Mouse (Mus musculus): ENCODE data around the gene Gabrg3. TPM values are rescaled to one million over a fixed set of nuclear protein-coding genes. Genes with fewer than 3 reads are reported as not detected.

Gabrg3 gene
- polyA plus RNA-seq, 1 experiment from 2014 or later: 0.46 TPM

GRCm38 (mm10) chr7:56938020-56938419, 449.0 kb downstream of the Gabrg3 start:
- 73% methylated on average over 5 of the region's 5 CpGs for WGBS
- Histone ChIP-seq H3K9ac (ENCODE audit: low read depth, low read length) (no peak overlapping the region), H3K4me2 (replicated peaks; ENCODE audit: low read depth, low read length) (no peak overlapping the region), H3K27me3 (ENCODE audit: control insufficient read depth, insufficient read depth, low read length) (no peaks in the 10 kb centered on the region), H3K9me3 (ENCODE audit: control insufficient read depth, low read length) (no peaks in the 10 kb centered on the region), H3K4me1 (replicated peaks; ENCODE audit: control insufficient read depth, insufficient read depth, low read length) (no peaks in the 10 kb centered on the region), H3K27ac (ENCODE audit: low read depth, low read length) (no peak overlapping the region), H3K4me3 (ENCODE audit: low read depth, low read length) (no peak overlapping the region), H3K36me3 (ENCODE audit: control insufficient read depth, insufficient read depth, low read length) (no peaks in the 10 kb centered on the region)
- ATAC-seq (ENCODE audit: low FRiP score) (no peak), DNase-seq (ENCODE audit: low spot score) (peak; percentile 11)

- 48% methylated on average over 1 of the region's 1 CpGs for WGBS
- DNase-seq (ENCODE audit: low spot score) (peak; percentile 5), ATAC-seq (ENCODE audit: low FRiP score) (no peak)
- Histone ChIP-seq H3K4me1 (replicated peaks; ENCODE audit: control insufficient read depth, insufficient read depth, low read length) (no peaks in the 10 kb centered on the region), H3K36me3 (ENCODE audit: control insufficient read depth, insufficient read depth, low read length) (no peaks in the 10 kb centered on the region), H3K9ac (ENCODE audit: low read depth, low read length) (no peak overlapping the region), H3K27ac (ENCODE audit: low read depth, low read length) (no peak overlapping the region), H3K4me3 (ENCODE audit: low read depth, low read length) (no peak overlapping the region), H3K27me3 (ENCODE audit: control insufficient read depth, insufficient read depth, low read length) (no peaks in the 10 kb centered on the region), H3K4me2 (replicated peaks; ENCODE audit: low read depth, low read length) (no peak overlapping the region), H3K9me3 (ENCODE audit: control insufficient read depth, low read length) (no peaks in the 10 kb centered on the region)
Observed at GRCm38 (mm10) chr7:56919499-56919898, 467.5 kb downstream of the Gabrg3 start.

GRCm38 (mm10) chr7:56914862-56915261, 472.1 kb downstream of the Gabrg3 start:
- no peaks in the 10 kb centered on the region for H3K27me3 ChIP-seq (ENCODE audit: control insufficient read depth, insufficient read depth, low read length)
- WGBS: 74% methylated on average over 2 of the region's 2 CpGs
- H3K27ac ChIP-seq (ENCODE audit: low read depth, low read length): no peak overlapping the region
- H3K9me3 ChIP-seq (ENCODE audit: control insufficient read depth, low read length): no peaks in the 10 kb centered on the region
- DNase-seq (ENCODE audit: low spot score): peak; percentile 9
- H3K36me3 ChIP-seq (ENCODE audit: control insufficient read depth, insufficient read depth, low read length): no peaks in the 10 kb centered on the region
- H3K4me2 ChIP-seq (replicated peaks; ENCODE audit: low read depth, low read length): no peak overlapping the region
- no peak overlapping the region for H3K9ac ChIP-seq (ENCODE audit: low read depth, low read length)
- H3K4me3 ChIP-seq (ENCODE audit: low read depth, low read length): no peak overlapping the region
- peak; percentile 89 for ATAC-seq (ENCODE audit: low FRiP score)
- H3K4me1 ChIP-seq (replicated peaks; ENCODE audit: control insufficient read depth, insufficient read depth, low read length): no peaks in the 10 kb centered on the region

- DNase-seq (ENCODE audit: low spot score) (no peak), ATAC-seq (ENCODE audit: low FRiP score) (no peak; the same call in 1 of the 2 replicates)
- H3K9me3 ChIP-seq (ENCODE audit: control insufficient read depth, low read length): no peaks in the 10 kb centered on the region
- H3K4me3 ChIP-seq (ENCODE audit: low read depth, low read length): no peak overlapping the region
- H3K27ac ChIP-seq (ENCODE audit: low read depth, low read length): no peak overlapping the region
- H3K4me1 ChIP-seq (replicated peaks; ENCODE audit: control insufficient read depth, insufficient read depth, low read length): no peaks in the 10 kb centered on the region
- no peak overlapping the region for H3K9ac ChIP-seq (ENCODE audit: low read depth, low read length)
- H3K27me3 ChIP-seq (ENCODE audit: control insufficient read depth, insufficient read depth, low read length): no peaks in the 10 kb centered on the region
- H3K36me3 ChIP-seq (ENCODE audit: control insufficient read depth, insufficient read depth, low read length): no peaks in the 10 kb centered on the region
- no peak overlapping the region for H3K4me2 ChIP-seq (replicated peaks; ENCODE audit: low read depth, low read length)
- WGBS: 63% methylated on average over 4 of the region's 4 CpGs
Observed at GRCm38 (mm10) chr7:56899762-56900161, 487.2 kb downstream of the Gabrg3 start.

- H3K36me3 ChIP-seq (ENCODE audit: control insufficient read depth, insufficient read depth, low read length): no peaks in the 10 kb centered on the region
- H3K9ac ChIP-seq (ENCODE audit: low read depth, low read length): no peak overlapping the region
- ATAC-seq (ENCODE audit: low FRiP score): no peak
Observed at GRCm38 (mm10) chr7:56867314-56868075, 519.5 kb downstream of the Gabrg3 start.

GRCm38 (mm10) chr7:56843565-56843964, 543.4 kb downstream of the Gabrg3 start:
- no peak for DNase-seq (ENCODE audit: low spot score)
- WGBS: 89% methylated on average over 5 of the region's 5 CpGs
- Histone ChIP-seq H3K27ac (ENCODE audit: low read depth, low read length) (no peak overlapping the region), H3K27me3 (ENCODE audit: control insufficient read depth, insufficient read depth, low read length) (no peaks in the 10 kb centered on the region), H3K36me3 (ENCODE audit: control insufficient read depth, insufficient read depth, low read length) (no peaks in the 10 kb centered on the region), H3K9me3 (ENCODE audit: control insufficient read depth, low read length) (no peaks in the 10 kb centered on the region), H3K4me3 (ENCODE audit: low read depth, low read length) (no peak overlapping the region), H3K4me1 (replicated peaks; ENCODE audit: control insufficient read depth, insufficient read depth, low read length) (no peaks in the 10 kb centered on the region), H3K4me2 (replicated peaks; ENCODE audit: low read depth, low read length) (no peak overlapping the region), H3K9ac (ENCODE audit: low read depth, low read length) (no peak overlapping the region)
- no peak for ATAC-seq (ENCODE audit: low FRiP score)

More at GRCm38 (mm10) chr7:56867314-56868075, 519.5 kb downstream of the Gabrg3 start:
- no peak for DNase-seq (ENCODE audit: low spot score)
- H3K4me3 ChIP-seq (ENCODE audit: low read depth, low read length): no peak overlapping the region
- H3K4me2 ChIP-seq (replicated peaks; ENCODE audit: low read depth, low read length): no peak overlapping the region
- no peaks in the 10 kb centered on the region for H3K27me3 ChIP-seq (ENCODE audit: control insufficient read depth, insufficient read depth, low read length)
- H3K4me1 ChIP-seq (replicated peaks; ENCODE audit: control insufficient read depth, insufficient read depth, low read length): no peaks in the 10 kb centered on the region
- H3K27ac ChIP-seq (ENCODE audit: low read depth, low read length): no peak overlapping the region
- 86% methylated on average over 1 of the region's 1 CpGs for WGBS
- H3K9me3 ChIP-seq (ENCODE audit: control insufficient read depth, low read length): no peaks in the 10 kb centered on the region

GRCm38 (mm10) chr7:56825446-56825845, 561.5 kb downstream of the Gabrg3 start:
- no peak overlapping the region for H3K4me2 ChIP-seq (replicated peaks; ENCODE audit: low read depth, low read length)
- no peak overlapping the region for H3K9ac ChIP-seq (ENCODE audit: low read depth, low read length)
- no peak overlapping the region for H3K4me3 ChIP-seq (ENCODE audit: low read depth, low read length)
- no peaks in the 10 kb centered on the region for H3K27me3 ChIP-seq (ENCODE audit: control insufficient read depth, insufficient read depth, low read length)
- WGBS: 93% methylated on average over 6 of the region's 6 CpGs
- no peaks in the 10 kb centered on the region for H3K4me1 ChIP-seq (replicated peaks; ENCODE audit: control insufficient read depth, insufficient read depth, low read length)
- ATAC-seq (ENCODE audit: low FRiP score): no peak
- no peak overlapping the region for H3K27ac ChIP-seq (ENCODE audit: low read depth, low read length)
- H3K36me3 ChIP-seq (ENCODE audit: control insufficient read depth, insufficient read depth, low read length): no peaks in the 10 kb centered on the region
- no peak for DNase-seq (ENCODE audit: low spot score)
- H3K9me3 ChIP-seq (ENCODE audit: control insufficient read depth, low read length): no peaks in the 10 kb centered on the region

GRCm38 (mm10) chr7:56801841-56802240, 585.1 kb downstream of the Gabrg3 start:
- Histone ChIP-seq H3K4me1 (replicated peaks; ENCODE audit: control insufficient read depth, insufficient read depth, low read length) (no peaks in the 10 kb centered on the region), H3K27me3 (ENCODE audit: control insufficient read depth, insufficient read depth, low read length) (no peaks in the 10 kb centered on the region), H3K9me3 (ENCODE audit: control insufficient read depth, low read length) (no peaks in the 10 kb centered on the region), H3K27ac (ENCODE audit: low read depth, low read length) (no peak overlapping the region), H3K4me3 (ENCODE audit: low read depth, low read length) (no peak overlapping the region), H3K4me2 (replicated peaks; ENCODE audit: low read depth, low read length) (no peak overlapping the region), H3K36me3 (ENCODE audit: control insufficient read depth, insufficient read depth, low read length) (no peaks in the 10 kb centered on the region), H3K9ac (ENCODE audit: low read depth, low read length) (no peak overlapping the region)
- 79% methylated on average over 1 of the region's 1 CpGs for WGBS
- DNase-seq (ENCODE audit: low spot score): no peak
- no peak for ATAC-seq (ENCODE audit: low FRiP score)

GRCm38 (mm10) chr7:56779122-56779521, 607.9 kb downstream of the Gabrg3 start:
- H3K4me1 ChIP-seq (replicated peaks; ENCODE audit: control insufficient read depth, insufficient read depth, low read length): no peaks in the 10 kb centered on the region
- 100% methylated on average over 1 of the region's 1 CpGs for WGBS
- no peak overlapping the region for H3K27ac ChIP-seq (ENCODE audit: low read depth, low read length)
- H3K4me3 ChIP-seq (ENCODE audit: low read depth, low read length): no peak overlapping the region
- no peaks in the 10 kb centered on the region for H3K27me3 ChIP-seq (ENCODE audit: control insufficient read depth, insufficient read depth, low read length)
- no peaks in the 10 kb centered on the region for H3K9me3 ChIP-seq (ENCODE audit: control insufficient read depth, low read length)
- ATAC-seq (ENCODE audit: low FRiP score): no peak
- no peak overlapping the region for H3K9ac ChIP-seq (ENCODE audit: low read depth, low read length)
- H3K4me2 ChIP-seq (replicated peaks; ENCODE audit: low read depth, low read length): no peak overlapping the region
- H3K36me3 ChIP-seq (ENCODE audit: control insufficient read depth, insufficient read depth, low read length): no peaks in the 10 kb centered on the region
- no peak for DNase-seq (ENCODE audit: low spot score)

All from hindbrain, embryonic 11.5 days (tissue).